Mouse (Mus musculus) forebrain, embryonic 16.5 days (tissue): Measurements from ENCODE around the gene Col11a2. TPM values are rescaled to one million over a fixed set of nuclear protein-coding genes. Genes with fewer than 3 reads are reported as not detected.
A peak's percentile ranks its signal among the peaks of the same experiment; 100 is the strongest.

Experiments
- ATAC-seq: fragments of 200-750 bp; cut with Nextera tagmentation; 2 replicates; pipeline ENCODE4 v1.8.0; 2017; ENCODE audit warnings: mild to moderate bottlenecking, moderate library complexity
- H3K27ac ChIP-seq: fragments of 300-500 bp; sonication (generic); 2 replicates; pipeline ENCODE4 v1.5.1; 2014; ENCODE audit warnings: low read length, control low read depth
- H3K27me3 ChIP-seq: fragments of 300-500 bp; sonication (generic); replicated peaks from 2 replicates; pipeline ENCODE4 v1.6.1; 2014; ENCODE audit warnings: low read length; ENCODE audit not compliant: control insufficient read depth, insufficient read depth
- H3K36me3 ChIP-seq: fragments of 300-500 bp; sonication (generic); 2 replicates; pipeline ENCODE4 v1.6.1; 2014; ENCODE audit not compliant: control insufficient read depth, insufficient read depth
- H3K4me1 ChIP-seq: fragments of 300-500 bp; sonication (generic); replicated peaks from 2 replicates; pipeline ENCODE4 v1.6.1; 2014; ENCODE audit warnings: low read length; ENCODE audit not compliant: control insufficient read depth, insufficient read depth
- H3K4me2 ChIP-seq: fragments of 300-500 bp; sonication (generic); 2 replicates; pipeline ENCODE4 v1.6.1; 2014; ENCODE audit warnings: mild to moderate bottlenecking, low read length, control low read depth
- H3K4me3 ChIP-seq: fragments of 300-500 bp; sonication (generic); replicated peaks from 2 replicates; pipeline ENCODE4 v1.5.1; 2014; ENCODE audit warnings: mild to moderate bottlenecking, low read length, control low read depth
- H3K9ac ChIP-seq: fragments of 300-500 bp; sonication (generic); replicated peaks from 2 replicates; pipeline ENCODE4 v1.6.1; 2014; ENCODE audit warnings: low read depth, low read length, control low read depth
- H3K9me3 ChIP-seq: fragments of 300-500 bp; sonication (generic); 2 replicates; pipeline ENCODE4 v1.6.1; 2016; ENCODE audit warnings: low read length; ENCODE audit not compliant: control insufficient read depth
- WGBS: fragments of 180-500 bp; shearing (Covaris S2); extraction: QIAGEN DNeasy Blood & Tissue Kit; methylation state at CpG from one replicate; pipeline ENCODE4 v1.1.7; 2014; 5-methylcytosine and 5-hydroxymethylcytosine counted together
- polyA plus RNA-seq: library from polyadenylated mRNA; unstranded; fragments of >200 nt; fragmentation: Nextera tagmentation; extraction: Ambion mirVana; gene quantifications from 2 replicates; pipeline ENCODE4 v1.2.1, GENCODE M21; 2015

Col11a2 gene
- polyA plus RNA-seq, 1 experiment from 2014 or later: 2.3 TPM

GRCm38 (mm10) chr17:34024317-34024821, 14.9 kb upstream of the Col11a2 start, which contains the start of gene Ring1:
Gene Ring1 (minus strand): TSS chr17:34024680.
- peak within 1 kb of the TSS; percentile 79 for H3K9ac ChIP-seq
- peak; percentile 80 for ATAC-seq
- peak within 1 kb of the TSS; percentile 69 for H3K4me3 ChIP-seq
- under 1% methylated on average over 41 of the region's 58 CpGs for WGBS
- H3K36me3 ChIP-seq: peaks cover 7% of the 10 kb centered on the region
- peak within 1 kb of the TSS; percentile 97 for H3K27ac ChIP-seq
- no peaks in the 10 kb centered on the region for H3K27me3 ChIP-seq
- no peaks in the 10 kb centered on the region for H3K9me3 ChIP-seq
- peak within 1 kb of the TSS; percentile 87 for H3K4me2 ChIP-seq
- H3K4me1 ChIP-seq: peaks cover 46% of the 10 kb centered on the region

- Histone ChIP-seq H3K27me3 (no peaks in the 10 kb centered on the region), H3K4me1 (peaks cover 52% of the 10 kb centered on the region), H3K4me2 (peak overlapping the region; percentile 87), H3K9ac (peak overlapping the region; percentile 79), H3K36me3 (peaks cover 8% of the 10 kb centered on the region), H3K27ac (peak overlapping the region; percentile 97), H3K4me3 (peak overlapping the region; percentile 69), H3K9me3 (no peaks in the 10 kb centered on the region)
- ATAC-seq: no peak; the same call in 1 of the 2 replicates
- WGBS: under 1% methylated on average over 55 of the region's 57 CpGs
Observed at GRCm38 (mm10) chr17:34024861-34025755, 14.1 kb upstream of the Col11a2 start.

- Histone ChIP-seq H3K9ac (peak overlapping the region; percentile 79), H3K9me3 (no peaks in the 10 kb centered on the region), H3K27me3 (no peaks in the 10 kb centered on the region), H3K4me2 (peak overlapping the region; percentile 87), H3K4me1 (peaks cover 59% of the 10 kb centered on the region), H3K4me3 (peak overlapping the region; percentile 69), H3K36me3 (peaks cover 8% of the 10 kb centered on the region), H3K27ac (peak overlapping the region; percentile 97)
- 5% methylated on average over 7 of the region's 7 CpGs for WGBS
- ATAC-seq: peak; percentile 12
Observed at GRCm38 (mm10) chr17:34025756-34026151, 13.5 kb upstream of the Col11a2 start.

- 8% methylated on average over 2 of the region's 2 CpGs for WGBS
- ATAC-seq: no peak
- no peaks in the 10 kb centered on the region for H3K27me3 ChIP-seq
- H3K4me1 ChIP-seq: peaks cover 61% of the 10 kb centered on the region
- no peak overlapping the region for H3K9ac ChIP-seq
- no peaks in the 10 kb centered on the region for H3K9me3 ChIP-seq
- peaks cover 8% of the 10 kb centered on the region for H3K36me3 ChIP-seq
- H3K27ac ChIP-seq: peak overlapping the region; percentile 97
- no peak overlapping the region for H3K4me3 ChIP-seq
- peak overlapping the region; percentile 87 for H3K4me2 ChIP-seq
Observed at GRCm38 (mm10) chr17:34026221-34026620, 13.0 kb upstream of the Col11a2 start.

- peak overlapping the region; percentile 73 for H3K9ac ChIP-seq
- no peaks in the 10 kb centered on the region for H3K27me3 ChIP-seq
- no peak for ATAC-seq
- H3K4me1 ChIP-seq: peaks cover 61% of the 10 kb centered on the region
- 2% methylated on average over 31 of the region's 36 CpGs for WGBS
- peak overlapping the region; percentile 87 for H3K4me2 ChIP-seq
- peak overlapping the region; percentile 70 for H3K27ac ChIP-seq
- H3K9me3 ChIP-seq: no peaks in the 10 kb centered on the region
- H3K4me3 ChIP-seq: peak overlapping the region; percentile 68
- peaks cover 6% of the 10 kb centered on the region for H3K36me3 ChIP-seq
Observed at GRCm38 (mm10) chr17:34026917-34027655, 12.2 kb upstream of the Col11a2 start.

GRCm38 (mm10) chr17:34027656-34028223, 11.5 kb upstream of the Col11a2 start, which contains the start of gene H2-Ke6:
Gene H2-Ke6 (minus strand): TSS chr17:34028060.
- ATAC-seq: peak; percentile 74
- Histone ChIP-seq H3K36me3 (peaks cover 6% of the 10 kb centered on the region), H3K4me1 (peaks cover 66% of the 10 kb centered on the region), H3K9me3 (no peaks in the 10 kb centered on the region), H3K9ac (peak within 1 kb of the TSS; percentile 73), H3K4me3 (peak within 1 kb of the TSS; percentile 68), H3K27me3 (no peaks in the 10 kb centered on the region), H3K27ac (peak within 1 kb of the TSS; percentile 70), H3K4me2 (peak within 1 kb of the TSS; percentile 87)
- 0% methylated on average over 47 of the region's 49 CpGs for WGBS

GRCm38 (mm10) chr17:34028501-34029149, 10.6 kb upstream of the Col11a2 start:
- ATAC-seq: no peak
- H3K9ac ChIP-seq: no peak overlapping the region
- peak overlapping the region; percentile 39 for H3K27ac ChIP-seq
- no peaks in the 10 kb centered on the region for H3K27me3 ChIP-seq
- peaks cover 6% of the 10 kb centered on the region for H3K36me3 ChIP-seq
- H3K4me3 ChIP-seq: no peak overlapping the region
- H3K9me3 ChIP-seq: no peaks in the 10 kb centered on the region
- peak overlapping the region; percentile 87 for H3K4me2 ChIP-seq
- H3K4me1 ChIP-seq: peaks cover 68% of the 10 kb centered on the region
- WGBS: 39% methylated on average over 17 of the region's 17 CpGs

GRCm38 (mm10) chr17:34029150-34029889, 9.9 kb upstream of the Col11a2 start:
- no peak overlapping the region for H3K4me3 ChIP-seq
- no peak overlapping the region for H3K9ac ChIP-seq
- no peak overlapping the region for H3K27ac ChIP-seq
- peaks cover 6% of the 10 kb centered on the region for H3K36me3 ChIP-seq
- peaks cover 63% of the 10 kb centered on the region for H3K4me1 ChIP-seq
- H3K27me3 ChIP-seq: no peaks in the 10 kb centered on the region
- H3K9me3 ChIP-seq: no peaks in the 10 kb centered on the region
- WGBS: 86% methylated on average over 18 of the region's 18 CpGs
- ATAC-seq: no peak
- H3K4me2 ChIP-seq: no peak overlapping the region
